Mouse (Mus musculus) embryonic facial prominence, embryonic 10.5 days (tissue): ENCODE data around the gene Krt76. TPM values are rescaled to one million over a fixed set of nuclear protein-coding genes. Genes with fewer than 3 reads are reported as not detected.

Experiments used
- DNase-seq: peaks from one replicate; pipeline ENCODE4 v3.0.0-alpha.2; 2017; ENCODE audit warnings: low spot score
- H3K27ac ChIP-seq: fragments of 300-500 bp; sonication (generic); replicated peaks from 2 replicates; pipeline ENCODE4 v1.5.1; 2016; ENCODE audit warnings: mild to moderate bottlenecking
- H3K27me3 ChIP-seq: fragments of 300-500 bp; sonication (generic); replicated peaks from 2 replicates; pipeline ENCODE4 v1.6.1; 2016; ENCODE audit warnings: low read depth, mild to moderate bottlenecking; ENCODE audit not compliant: poor library complexity, severe bottlenecking
- H3K36me3 ChIP-seq: fragments of 300-500 bp; sonication (generic); replicated peaks from 2 replicates; pipeline ENCODE4 v1.6.1; 2016; ENCODE audit warnings: mild to moderate bottlenecking, moderate library complexity
- H3K4me1 ChIP-seq: fragments of 300-500 bp; sonication (generic); 2 replicates; pipeline ENCODE4 v1.6.1; 2016
- H3K4me3 ChIP-seq: fragments of 300-500 bp; sonication (generic); 2 replicates; pipeline ENCODE4 v1.5.1; 2016; ENCODE audit warnings: mild to moderate bottlenecking, moderate library complexity
- H3K9me3 ChIP-seq: fragments of 300-500 bp; sonication (generic); 2 replicates; pipeline ENCODE4 v1.6.1; 2016; ENCODE audit warnings: mild to moderate bottlenecking
- WGBS: fragments of 180-500 bp; shearing (Covaris S2); methylation state at CpG from one replicate; pipeline ENCODE4 v1.1.7; 2016; 5-methylcytosine and 5-hydroxymethylcytosine counted together
- polyA plus RNA-seq: library from polyadenylated mRNA; unstranded; fragments of >200 nt; fragmentation: Nextera tagmentation; extraction: Ambion mirVana; gene quantifications from 2 replicates; pipeline ENCODE4 v1.2.1, GENCODE M21; 2016

The Krt76 gene
- polyA plus RNA-seq, 1 experiment from 2014 or later: not detected

- WGBS: 84% methylated on average over 5 of the region's 5 CpGs
- peaks cover 7% of the 10 kb centered on the region for H3K4me1 ChIP-seq
- H3K27me3 ChIP-seq: no peaks in the 10 kb centered on the region
- no peak for DNase-seq
- no peaks in the 10 kb centered on the region for H3K9me3 ChIP-seq
- no peaks in the 10 kb centered on the region for H3K36me3 ChIP-seq
- no peak overlapping the region for H3K4me3 ChIP-seq
- no peak overlapping the region for H3K27ac ChIP-seq
Observed at GRCm38 (mm10) chr15:101904849-101905248, 12.1 kb upstream of the Krt76 start.

GRCm38 (mm10) chr15:101902171-101903149 is 9.7 kb upstream of the Krt76 start:
- H3K27ac ChIP-seq: no peak overlapping the region
- H3K4me1 ChIP-seq: peaks cover 7% of the 10 kb centered on the region
- no peaks in the 10 kb centered on the region for H3K27me3 ChIP-seq
- WGBS: 68% methylated on average over 12 of the region's 12 CpGs
- no peaks in the 10 kb centered on the region for H3K9me3 ChIP-seq
- H3K36me3 ChIP-seq: no peaks in the 10 kb centered on the region
- no peak overlapping the region for H3K4me3 ChIP-seq
- DNase-seq: no peak

- Histone ChIP-seq H3K27ac (no peak overlapping the region), H3K4me3 (no peak overlapping the region), H3K36me3 (no peaks in the 10 kb centered on the region), H3K27me3 (no peaks in the 10 kb centered on the region), H3K4me1 (no peaks in the 10 kb centered on the region), H3K9me3 (no peaks in the 10 kb centered on the region)
- DNase-seq: no peak
- WGBS: 91% methylated on average over 4 of the region's 4 CpGs
Observed at GRCm38 (mm10) chr15:101895216-101895615, 2.5 kb upstream of the Krt76 start.

GRCm38 (mm10) chr15:101879776-101880175 is 12.9 kb downstream of the Krt76 start:
- WGBS: 18% methylated on average over 11 of the region's 11 CpGs
- DNase-seq: peak; percentile 66
- Histone ChIP-seq H3K36me3 (no peaks in the 10 kb centered on the region), H3K27me3 (0 out of 2 replicates have a peak, but pooled peaks cover 2% of the 10 kb centered on the region), H3K27ac (no peak overlapping the region), H3K4me3 (no peak overlapping the region), H3K9me3 (no peaks in the 10 kb centered on the region), H3K4me1 (no peaks in the 10 kb centered on the region)

GRCm38 (mm10) chr15:101878041-101878440 is 14.7 kb downstream of the Krt76 start:
- Histone ChIP-seq H3K4me3 (no peak overlapping the region), H3K36me3 (no peaks in the 10 kb centered on the region), H3K27ac (no peak overlapping the region), H3K4me1 (no peaks in the 10 kb centered on the region), H3K27me3 (no peaks in the 10 kb centered on the region), H3K9me3 (no peaks in the 10 kb centered on the region)
- no peak for DNase-seq
- WGBS: 63% methylated on average over 2 of the region's 2 CpGs

- Histone ChIP-seq H3K9me3 (no peaks in the 10 kb centered on the region), H3K4me1 (no peaks in the 10 kb centered on the region), H3K36me3 (no peaks in the 10 kb centered on the region), H3K27ac (no peak overlapping the region), H3K4me3 (no peak overlapping the region), H3K27me3 (no peaks in the 10 kb centered on the region; the same call in 1 of the 2 replicates)
- DNase-seq: no peak
- WGBS: 77% methylated on average over 1 of the region's 1 CpGs
Observed at GRCm38 (mm10) chr15:101874383-101874782, 18.3 kb downstream of the Krt76 start.

GRCm38 (mm10) chr15:101873231-101873630 is 19.5 kb downstream of the Krt76 start:
- H3K27ac ChIP-seq: no peak overlapping the region
- WGBS: 68% methylated on average over 4 of the region's 4 CpGs
- no peaks in the 10 kb centered on the region for H3K4me1 ChIP-seq
- no peak for DNase-seq
- H3K27me3 ChIP-seq: no peaks in the 10 kb centered on the region; the same call in 1 of the 2 replicates
- H3K9me3 ChIP-seq: no peaks in the 10 kb centered on the region
- H3K4me3 ChIP-seq: no peak overlapping the region
- H3K36me3 ChIP-seq: no peaks in the 10 kb centered on the region

- 43% methylated on average over 6 of the region's 6 CpGs for WGBS
- DNase-seq: no peak
- no peak within 1 kb of the TSS for H3K27ac ChIP-seq
Observed at GRCm38 (mm10) chr15:101869431-101869830, 23.3 kb downstream of the Krt76 start, which contains the start of gene Krt77. TSS of gene Krt77 (minus strand) at chr15:101869705.

GRCm38 (mm10) chr15:101866754-101867153 is 26.0 kb downstream of the Krt76 start:
- 81% methylated on average over 7 of the region's 7 CpGs for WGBS
- Histone ChIP-seq H3K27ac (no peak overlapping the region), H3K9me3 (no peaks in the 10 kb centered on the region), H3K4me3 (no peak overlapping the region), H3K36me3 (no peaks in the 10 kb centered on the region), H3K4me1 (no peaks in the 10 kb centered on the region), H3K27me3 (peaks cover 4% of the 10 kb centered on the region)
- no peak for DNase-seq

More at GRCm38 (mm10) chr15:101869431-101869830, 23.3 kb downstream of the Krt76 start, which contains the start of gene Krt77:
- Histone ChIP-seq H3K4me3 (no peak within 1 kb of the TSS), H3K9me3 (no peaks in the 10 kb centered on the region), H3K4me1 (no peaks in the 10 kb centered on the region), H3K27me3 (no peaks in the 10 kb centered on the region; the same call in 1 of the 2 replicates), H3K36me3 (no peaks in the 10 kb centered on the region)

GRCm38 (mm10) chr15:101860421-101861130 is 32.1 kb downstream of the Krt76 start:
- H3K9me3 ChIP-seq: no peaks in the 10 kb centered on the region
- no peak overlapping the region for H3K27ac ChIP-seq
- WGBS: 52% methylated on average over 13 of the region's 13 CpGs
- peak overlapping the region; percentile 62 for H3K4me3 ChIP-seq
- peaks cover 62% of the 10 kb centered on the region for H3K27me3 ChIP-seq
- no peaks in the 10 kb centered on the region for H3K36me3 ChIP-seq
- DNase-seq: no peak
- peaks cover 22% of the 10 kb centered on the region for H3K4me1 ChIP-seq

GRCm38 (mm10) chr15:101859735-101860170 is 33.0 kb downstream of the Krt76 start:
- Histone ChIP-seq H3K27ac (peak overlapping the region; percentile 55), H3K9me3 (no peaks in the 10 kb centered on the region), H3K4me1 (peaks cover 26% of the 10 kb centered on the region), H3K36me3 (no peaks in the 10 kb centered on the region), H3K27me3 (peaks cover 70% of the 10 kb centered on the region), H3K4me3 (peak overlapping the region; percentile 62)
- under 1% methylated on average over 33 of the region's 33 CpGs for WGBS
- DNase-seq: peak; percentile 73

- peak; percentile 15 for DNase-seq
- Histone ChIP-seq H3K4me1 (peaks cover 35% of the 10 kb centered on the region), H3K36me3 (no peaks in the 10 kb centered on the region), H3K4me3 (peak overlapping the region; percentile 62), H3K27ac (no peak overlapping the region), H3K27me3 (peaks cover 79% of the 10 kb centered on the region), H3K9me3 (no peaks in the 10 kb centered on the region)
- 5% methylated on average over 11 of the region's 11 CpGs for WGBS
Observed at GRCm38 (mm10) chr15:101858673-101859425, 33.9 kb downstream of the Krt76 start.
